Comparison of ENCODE assay signal across 12 mouse cellular contexts in genomic region chr6:54849179-54850156, GRCm38 (mm10). TPM values are rescaled to one million over a fixed set of nuclear protein-coding genes. Genes with fewer than 3 reads are reported as not detected.
DNase-seq lines count a peak whose midpoint lies in the region; ATAC-seq lines count a peak whose summit lies in the region.
"Had no signal": no experiment of that assay in that cellular context is flagged by ENCODE, and none has a peak within 500 bp of the region (broad histone marks: within the 10 kb centered on the region; RNA-seq: fewer than 3 reads in every experiment).

No protein-coding gene starts in this region.

- H3K27me3 ChIP-seq in heart, embryonic 10.5 days (ENCODE audit: insufficient read depth, poor library complexity, severe bottlenecking), result no peaks in the 10 kb centered on the region
- H3K27me3 ChIP-seq in megakaryocyte, embryonic 14.5 days (replicated peaks), result no peaks in the 10 kb centered on the region
- no peaks in the 10 kb centered on the region for H3K27me3 ChIP-seq in limb, embryonic 10.5 days (ENCODE audit: low read depth, poor library complexity, severe bottlenecking)
- H3K27me3 ChIP-seq in hindbrain, embryonic 14.5 days (ENCODE audit: control insufficient read depth, insufficient read depth, low read length), result no peaks in the 10 kb centered on the region
- H3K27me3 ChIP-seq: forebrain, embryonic 13.5 days had no signal

- H3K9ac ChIP-seq in hindbrain, embryonic 14.5 days, result no peak overlapping the region
- H3K9ac ChIP-seq: forebrain, embryonic 13.5 days had no signal

- H3K4me3 ChIP-seq in heart, embryonic 10.5 days, result no peak overlapping the region
- peak overlapping the region; percentile 71 for H3K4me3 ChIP-seq in megakaryocyte, embryonic 14.5 days (replicated peaks)
- H3K4me3 ChIP-seq in limb, embryonic 10.5 days, result no peak overlapping the region
- H3K4me3 ChIP-seq in hindbrain, embryonic 14.5 days (replicated peaks; ENCODE audit: low read length), result no peak overlapping the region
- H3K4me3 ChIP-seq: forebrain, embryonic 13.5 days had no signal

- no peaks in the 10 kb centered on the region for H3K9me3 ChIP-seq in heart, embryonic 10.5 days
- H3K9me3 ChIP-seq in megakaryocyte, embryonic 14.5 days, result no peaks in the 10 kb centered on the region
- H3K9me3 ChIP-seq in limb, embryonic 10.5 days (replicated peaks), result no peaks in the 10 kb centered on the region
- H3K9me3 ChIP-seq in hindbrain, embryonic 14.5 days (ENCODE audit: control insufficient read depth, low read length), result no peaks in the 10 kb centered on the region
- H3K9me3 ChIP-seq: forebrain, embryonic 13.5 days had no signal

- DNase-seq in heart, embryonic 10.5 days (ENCODE audit: low spot score), result no peak
- no peak for DNase-seq in heart, postnatal 4 days
- DNase-seq in A20 (ENCODE audit: low read depth, low spot score) (peak; percentile 20), R1 (ENCODE audit: low read depth, low spot score) (peak; percentile 76)
- no peak for DNase-seq in lung, postnatal 14 days
- no peak for DNase-seq in limb, embryonic 10.5 days (ENCODE audit: low spot score)
- DNase-seq in hindbrain, embryonic 14.5 days (ENCODE audit: low spot score), result no peak
- DNase-seq: heart, adult 11 months; kidney, adult 9 months; midbrain, embryonic 14.5 days had no signal

- H3K27ac ChIP-seq in heart, embryonic 10.5 days, result peak overlapping the region; percentile 31; the same call in 1 of the 2 replicates
- no peak overlapping the region for H3K27ac ChIP-seq in limb, embryonic 10.5 days
- no peak overlapping the region for H3K27ac ChIP-seq in hindbrain, embryonic 14.5 days
- H3K27ac ChIP-seq: forebrain, embryonic 13.5 days had no signal

- H3K36me3 ChIP-seq in heart, embryonic 10.5 days, result no peaks in the 10 kb centered on the region
- no peaks in the 10 kb centered on the region for H3K36me3 ChIP-seq in megakaryocyte, embryonic 14.5 days (replicated peaks; ENCODE audit: low read length)
- H3K36me3 ChIP-seq in limb, embryonic 10.5 days, result no peaks in the 10 kb centered on the region
- no peaks in the 10 kb centered on the region for H3K36me3 ChIP-seq in hindbrain, embryonic 14.5 days (replicated peaks; ENCODE audit: control insufficient read depth, insufficient read depth)

- H3K4me2 ChIP-seq in hindbrain, embryonic 14.5 days (replicated peaks), result no peak overlapping the region
- H3K4me2 ChIP-seq: forebrain, embryonic 13.5 days had no signal

- 36% methylated on average over 4 of the region's 4 CpGs for WGBS in heart, embryonic 10.5 days
- WGBS in limb, embryonic 10.5 days, result 51% methylated on average over 4 of the region's 4 CpGs
- WGBS in hindbrain, embryonic 14.5 days, result 43% methylated on average over 4 of the region's 4 CpGs

- peaks cover 52% of the 10 kb centered on the region for H3K4me1 ChIP-seq in heart, embryonic 10.5 days
- peaks cover 79% of the 10 kb centered on the region for H3K4me1 ChIP-seq in megakaryocyte, embryonic 14.5 days
- H3K4me1 ChIP-seq in limb, embryonic 10.5 days, result peaks cover 30% of the 10 kb centered on the region
- H3K4me1 ChIP-seq in hindbrain, embryonic 14.5 days (replicated peaks; ENCODE audit: control insufficient read depth, insufficient read depth, low read length), result peaks cover 14% of the 10 kb centered on the region

- ATAC-seq in hindbrain, embryonic 14.5 days (ENCODE audit: low FRiP score), result no peak
- ATAC-seq: forebrain, embryonic 13.5 days had no signal

RNA-seq across cellular contexts. Expression of gene Znrf2, which starts 32.8 kb away (rescaled TPM):
- 2.1 and 2.9 TPM in 2 replicates for polyA plus RNA-seq in heart, embryonic 10.5 days (2016; fragmentation: Nextera tagmentation; extraction: Ambion mirVana)
- 10 to 100 TPM; 20.1 to 24.3 TPM for total RNA-seq in heart, postnatal 4 days (2021)
- polyA plus RNA-seq in megakaryocyte, embryonic 14.5 days (2012; ENCODE audit: insufficient read depth, low replicate concordance), result 15.8 and 22.0 TPM in 2 replicates
- polyA plus RNA-seq in limb, embryonic 10.5 days (2016; fragmentation: Nextera tagmentation; extraction: Ambion mirVana), result 2.0 and 2.3 TPM in 2 replicates
- polyA plus RNA-seq in hindbrain, embryonic 14.5 days (2014; fragmentation: Nextera tagmentation; extraction: Ambion mirVana), result 6.1 and 7.7 TPM in 2 replicates

Comparison
In these comparisons a context has a peak if more than half of its experiments do, and no peak if none do; other contexts are left out.
1. DNase-seq: peak in A20 (single experiment) and R1 (single experiment); none in heart, embryonic 10.5 days (single experiment), heart, postnatal 4 days (single experiment), lung, postnatal 14 days (single experiment), limb, embryonic 10.5 days (single experiment) and hindbrain, embryonic 14.5 days (single experiment).